Mouse (Mus musculus) cerebellum, adult 8-10 months (tissue): ENCODE results near the gene Hoxc5.

Experiments used
- DNase-seq: peaks from one replicate; pipeline ENCODE4 v3.0.0; 2022

Hoxc5 gene

DNA sequence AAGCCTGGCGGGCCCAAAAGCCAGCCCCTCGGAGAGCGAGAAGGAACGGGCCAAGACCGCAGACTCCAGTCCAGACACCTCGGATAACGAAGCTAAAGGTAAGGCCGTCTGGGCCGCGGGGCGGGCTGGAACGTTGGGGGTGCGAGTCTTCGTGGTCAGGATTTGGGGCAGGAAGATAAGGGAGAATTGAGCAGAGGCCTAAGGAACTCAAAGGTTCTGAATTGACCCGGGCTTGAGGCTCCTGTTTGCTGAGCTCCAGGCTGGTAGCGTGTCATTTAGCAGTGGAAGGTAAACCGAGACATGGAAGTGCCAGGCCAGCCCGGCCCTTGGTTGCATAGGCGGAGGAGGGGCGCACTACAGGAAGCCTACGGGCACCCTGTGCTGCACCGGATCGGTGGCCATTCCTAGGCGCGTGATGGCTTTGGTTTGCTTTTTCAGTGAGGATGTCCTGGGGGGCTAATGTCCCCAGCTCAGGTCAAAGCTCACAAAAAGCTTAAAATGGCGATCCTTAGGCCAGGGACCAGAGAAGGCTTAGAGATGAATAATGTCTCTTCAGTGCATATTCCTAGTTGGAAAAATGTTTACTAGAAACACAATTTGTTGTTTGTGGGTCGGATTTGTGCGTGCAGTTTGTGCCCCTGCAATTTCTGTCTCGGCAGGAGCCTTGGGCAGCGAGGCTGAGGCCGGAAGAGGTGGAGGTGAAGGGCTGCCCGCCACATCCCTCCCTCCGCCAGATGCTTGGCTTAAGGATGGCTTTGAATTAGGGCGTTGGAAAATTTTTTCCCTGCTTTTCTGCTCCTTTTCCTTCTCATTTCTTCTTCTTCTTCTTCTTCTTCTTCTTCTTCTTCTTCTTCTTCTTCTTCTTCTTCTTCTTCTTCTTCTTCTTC lies 511 bp downstream of the Hoxc5 start:
- no peak for DNase-seq

- no peak for DNase-seq
These were observed 2.1 kb downstream of the Hoxc5 start for GRCm38 (mm10) chr15:102969296-102969695.

DNA sequence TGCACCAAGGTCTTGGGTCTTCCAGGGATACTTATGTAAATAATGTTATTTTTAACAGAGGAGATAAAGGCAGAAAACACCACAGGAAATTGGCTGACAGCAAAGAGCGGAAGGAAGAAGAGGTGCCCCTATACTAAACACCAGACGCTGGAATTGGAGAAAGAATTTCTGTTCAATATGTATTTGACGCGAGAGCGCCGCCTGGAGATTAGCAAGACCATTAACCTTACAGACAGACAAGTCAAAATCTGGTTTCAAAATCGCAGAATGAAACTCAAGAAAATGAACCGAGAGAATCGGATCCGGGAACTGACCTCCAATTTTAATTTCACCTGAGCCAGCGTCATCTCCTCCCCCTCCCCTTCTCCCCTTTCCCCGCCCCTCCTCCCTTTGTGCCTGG lies 3.5 kb downstream of the Hoxc5 start:
- no peak for DNase-seq

- no peak for DNase-seq
These were observed 5.0 kb downstream of the Hoxc5 start for GRCm38 (mm10) chr15:102972254-102972653.

DNA sequence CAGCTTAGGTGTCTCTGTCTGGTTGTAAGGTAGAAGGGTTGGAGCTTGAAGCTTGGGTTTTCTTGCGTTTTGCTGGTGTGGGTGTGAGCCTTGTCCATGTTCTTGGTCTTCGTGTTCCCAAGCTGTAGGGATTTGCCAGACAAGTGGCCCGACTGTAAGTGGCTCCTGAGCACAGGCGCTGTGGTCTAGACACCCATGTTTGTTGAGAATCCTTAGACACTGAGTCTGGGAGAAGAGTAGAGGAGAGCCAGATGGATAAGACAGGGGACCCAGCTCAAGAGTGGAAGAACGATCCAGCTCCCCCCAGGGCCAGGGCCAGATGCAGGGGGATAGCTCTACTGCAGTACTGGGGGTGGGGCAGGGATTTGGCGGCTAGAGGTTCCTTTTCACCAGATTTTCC lies 5.5 kb downstream of the Hoxc5 start:
- DNase-seq: no peak

DNA sequence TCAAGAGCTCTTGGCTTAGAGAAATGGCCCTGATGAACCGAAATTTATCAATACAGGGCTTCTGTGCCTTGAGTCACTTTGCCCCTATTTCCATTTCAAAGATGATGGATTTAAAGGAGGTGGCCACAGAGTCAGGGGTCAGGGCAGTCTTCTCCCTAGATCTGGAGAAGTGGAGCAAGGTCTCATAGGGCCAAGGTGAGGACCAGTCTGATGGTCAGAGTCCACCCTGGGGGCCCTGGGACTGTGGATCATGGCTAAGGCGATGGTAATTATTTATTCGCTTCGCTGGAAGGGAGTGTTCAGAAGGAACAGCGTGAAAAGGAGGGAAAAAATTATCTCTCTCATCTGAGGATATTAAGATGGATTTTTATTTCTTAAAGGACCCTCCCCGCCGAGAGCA lies 7.8 kb downstream of the Hoxc5 start:
- DNase-seq: no peak

GRCm38 (mm10) chr15:102975688-102976111 lies 8.5 kb downstream of the Hoxc5 start:
- DNase-seq: no peak

- DNase-seq: no peak
These were observed 8.9 kb downstream of the Hoxc5 start, which contains the start of gene Hoxc9 for GRCm38 (mm10) chr15:102976171-102976570. Gene Hoxc9 (plus strand): TSS chr15:102976439.

DNA sequence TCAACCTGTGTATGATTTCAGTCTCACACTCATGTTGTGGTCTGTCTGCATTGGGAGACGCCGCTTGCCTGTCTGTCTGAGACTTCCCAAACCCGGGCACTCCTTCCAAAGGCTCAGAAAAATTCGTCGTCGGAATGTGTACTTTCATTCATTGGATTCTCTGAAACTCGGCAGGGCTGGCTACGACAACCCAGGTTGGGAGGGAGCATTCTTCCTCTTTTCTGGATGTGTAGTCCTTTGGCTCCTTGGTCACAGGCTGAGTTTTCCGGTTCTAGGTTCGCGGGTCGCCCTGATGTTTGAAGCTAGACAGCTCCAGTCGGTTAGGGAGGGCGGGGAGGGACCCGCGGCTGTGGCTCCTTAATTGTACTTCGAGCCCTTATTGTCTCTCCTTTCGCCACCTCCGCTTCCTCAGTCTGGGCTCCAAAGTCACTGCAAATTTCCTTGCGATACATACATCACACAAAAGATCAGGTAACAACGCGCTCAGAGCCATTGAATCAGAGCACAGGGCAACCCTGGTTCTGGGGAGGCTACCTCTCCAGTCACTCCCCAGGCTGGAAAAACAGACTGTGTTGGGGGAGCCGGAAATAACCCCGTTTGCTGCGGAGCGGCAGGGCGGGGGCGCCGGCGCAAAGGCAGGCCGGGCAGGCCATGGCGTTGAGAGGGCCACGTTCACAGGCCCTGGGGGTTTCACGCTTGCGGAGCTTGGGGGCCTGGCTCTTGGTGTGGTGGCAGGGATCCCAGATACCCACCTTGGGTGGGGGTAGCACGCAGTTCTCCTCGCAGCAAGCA lies 9.6 kb downstream of the Hoxc5 start:
- no peak for DNase-seq

GRCm38 (mm10) chr15:102977423-102977974 lies 10.3 kb downstream of the Hoxc5 start:
- no peak for DNase-seq

- DNase-seq: no peak
These were observed 11.6 kb downstream of the Hoxc5 start for GRCm38 (mm10) chr15:102978615-102979515.

DNA sequence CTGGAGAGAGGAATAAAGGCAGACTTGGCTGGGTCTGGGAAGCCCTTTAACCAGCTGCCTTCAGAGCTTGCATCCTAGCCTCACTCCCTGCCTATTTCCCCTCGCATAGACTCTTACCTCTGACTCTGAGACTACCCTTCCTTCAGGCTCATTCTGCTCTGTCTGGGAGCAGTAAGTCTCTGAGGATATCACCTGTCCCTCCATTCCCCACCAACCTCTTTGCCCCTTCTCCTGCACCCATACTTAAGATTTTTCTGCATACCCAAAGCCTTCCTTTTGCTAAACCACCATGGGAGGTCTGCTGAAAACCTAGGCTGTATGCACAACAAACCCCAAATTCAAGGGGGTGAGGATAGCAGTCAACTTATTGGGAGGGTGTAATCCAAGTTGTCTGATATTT lies 12.7 kb downstream of the Hoxc5 start:
- DNase-seq: no peak

DNA sequence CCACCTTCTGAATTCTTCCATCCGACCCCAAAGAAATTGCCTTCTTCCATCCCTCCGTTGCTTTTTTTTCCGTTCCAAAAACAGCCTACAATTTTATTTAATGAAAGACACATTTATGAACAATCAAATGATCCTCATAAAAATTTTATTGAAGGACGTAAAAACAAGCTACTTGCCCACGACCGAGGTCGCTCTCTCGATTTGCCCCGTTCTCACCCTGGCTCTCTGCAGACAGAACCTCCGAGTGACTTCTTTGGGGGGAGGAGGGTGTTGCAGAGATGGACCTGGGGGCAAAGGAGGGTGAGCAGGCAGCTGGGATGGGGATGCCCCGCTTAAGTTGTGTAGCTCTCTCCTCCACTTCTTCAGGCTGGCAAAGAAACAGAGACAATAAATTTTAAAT lies 13.1 kb downstream of the Hoxc5 start:
- DNase-seq: no peak

- no peak for DNase-seq
These were observed 13.7 kb downstream of the Hoxc5 start for GRCm38 (mm10) chr15:102980912-102981311.

DNA sequence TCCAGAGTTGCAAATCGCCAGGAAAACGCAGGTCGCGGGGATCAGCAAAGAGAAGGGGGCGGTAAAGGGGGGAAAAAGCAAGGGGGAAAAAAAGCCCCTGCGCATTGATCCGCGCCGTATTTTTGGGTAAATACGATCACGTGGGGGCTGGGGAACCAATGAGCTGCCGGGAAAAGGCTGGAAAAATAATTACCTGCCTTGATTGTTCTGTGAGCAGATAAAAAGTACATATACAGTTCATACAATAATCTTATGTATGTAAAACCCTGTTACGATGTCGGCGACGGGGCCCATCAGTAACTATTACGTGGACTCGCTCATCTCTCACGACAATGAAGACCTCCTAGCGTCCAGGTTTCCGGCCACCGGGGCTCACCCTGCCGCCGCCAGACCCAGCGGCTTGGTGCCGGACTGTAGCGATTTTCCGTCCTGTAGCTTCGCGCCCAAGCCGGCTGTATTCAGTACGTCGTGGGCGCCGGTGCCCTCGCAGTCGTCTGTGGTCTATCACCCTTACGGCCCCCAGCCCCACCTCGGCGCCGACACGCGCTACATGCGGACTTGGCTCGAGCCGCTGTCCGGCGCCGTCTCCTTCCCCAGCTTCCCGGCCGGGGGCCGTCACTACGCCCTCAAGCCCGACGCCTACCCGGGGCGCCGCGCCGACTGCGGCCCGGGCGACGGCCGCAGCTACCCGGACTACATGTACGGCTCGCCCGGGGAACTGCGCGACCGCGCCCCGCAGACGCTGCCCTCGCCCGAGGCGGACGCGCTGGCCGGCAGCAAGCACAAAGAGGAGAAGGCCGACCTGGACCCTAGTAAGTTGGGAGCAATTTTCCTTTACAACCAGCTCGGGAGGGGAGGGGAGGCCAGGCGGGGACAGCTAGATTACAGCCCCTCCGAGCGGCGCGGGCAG lies 14.4 kb downstream of the Hoxc5 start:
- DNase-seq: no peak

- no peak for DNase-seq
These were observed 16.5 kb downstream of the Hoxc5 start for GRCm38 (mm10) chr15:102983716-102984115.

DNA sequence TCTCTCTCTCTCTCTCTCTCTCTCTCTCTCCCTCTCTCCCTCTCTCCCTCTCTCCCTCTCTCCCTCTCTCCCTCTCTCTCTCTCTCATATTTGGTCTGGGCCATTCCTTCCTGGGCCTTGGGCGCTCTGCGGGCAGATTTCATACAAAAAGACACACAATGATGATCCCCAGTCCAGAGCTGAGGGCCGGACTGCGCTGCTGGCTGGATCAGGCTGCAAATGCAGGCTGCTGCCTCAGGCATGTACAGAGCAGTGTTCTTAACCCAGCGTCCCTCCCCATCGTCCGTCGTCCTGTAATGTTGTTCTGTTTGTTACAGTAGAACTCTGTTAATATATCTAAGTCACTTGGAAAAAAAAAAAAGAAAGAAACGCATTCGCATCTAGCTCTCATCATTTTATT lies 17.3 kb downstream of the Hoxc5 start:
- DNase-seq: no peak

- DNase-seq: no peak
These were observed 17.7 kb downstream of the Hoxc5 start for GRCm38 (mm10) chr15:102984925-102985324.

GRCm38 (mm10) chr15:102987124-102987833 lies 20.0 kb downstream of the Hoxc5 start:
- peak; percentile 90 for DNase-seq

GRCm38 (mm10) chr15:102988078-102988477 lies 20.8 kb downstream of the Hoxc5 start:
- DNase-seq: no peak
